Mouse (Mus musculus) forebrain, embryonic 16.5 days (tissue): ENCODE data around the gene Pa2g4. TPM values are rescaled to one million over a fixed set of nuclear protein-coding genes. Genes with fewer than 3 reads are reported as not detected.

Source experiments
- ATAC-seq: fragments of 200-750 bp; cut with Nextera tagmentation; 2 replicates; pipeline ENCODE4 v1.8.0; 2017; ENCODE audit warnings: mild to moderate bottlenecking, moderate library complexity
- H3K27ac ChIP-seq: fragments of 300-500 bp; sonication (generic); 2 replicates; pipeline ENCODE4 v1.5.1; 2014; ENCODE audit warnings: low read length, control low read depth
- H3K27me3 ChIP-seq: fragments of 300-500 bp; sonication (generic); replicated peaks from 2 replicates; pipeline ENCODE4 v1.6.1; 2014; ENCODE audit warnings: low read length; ENCODE audit not compliant: control insufficient read depth, insufficient read depth
- H3K36me3 ChIP-seq: fragments of 300-500 bp; sonication (generic); 2 replicates; pipeline ENCODE4 v1.6.1; 2014; ENCODE audit not compliant: control insufficient read depth, insufficient read depth
- H3K4me1 ChIP-seq: fragments of 300-500 bp; sonication (generic); replicated peaks from 2 replicates; pipeline ENCODE4 v1.6.1; 2014; ENCODE audit warnings: low read length; ENCODE audit not compliant: control insufficient read depth, insufficient read depth
- H3K4me2 ChIP-seq: fragments of 300-500 bp; sonication (generic); 2 replicates; pipeline ENCODE4 v1.6.1; 2014; ENCODE audit warnings: mild to moderate bottlenecking, low read length, control low read depth
- H3K4me3 ChIP-seq: fragments of 300-500 bp; sonication (generic); replicated peaks from 2 replicates; pipeline ENCODE4 v1.5.1; 2014; ENCODE audit warnings: mild to moderate bottlenecking, low read length, control low read depth
- H3K9ac ChIP-seq: fragments of 300-500 bp; sonication (generic); replicated peaks from 2 replicates; pipeline ENCODE4 v1.6.1; 2014; ENCODE audit warnings: low read depth, low read length, control low read depth
- H3K9me3 ChIP-seq: fragments of 300-500 bp; sonication (generic); 2 replicates; pipeline ENCODE4 v1.6.1; 2016; ENCODE audit warnings: low read length; ENCODE audit not compliant: control insufficient read depth
- WGBS: fragments of 180-500 bp; shearing (Covaris S2); extraction: QIAGEN DNeasy Blood & Tissue Kit; methylation state at CpG from one replicate; pipeline ENCODE4 v1.1.7; 2014; 5-methylcytosine and 5-hydroxymethylcytosine counted together
- polyA plus RNA-seq: library from polyadenylated mRNA; unstranded; fragments of >200 nt; fragmentation: Nextera tagmentation; extraction: Ambion mirVana; gene quantifications from 2 replicates; pipeline ENCODE4 v1.2.1, GENCODE M21; 2015

Pa2g4 gene
- polyA plus RNA-seq, 1 experiment from 2014 or later = 149 TPM

DNA sequence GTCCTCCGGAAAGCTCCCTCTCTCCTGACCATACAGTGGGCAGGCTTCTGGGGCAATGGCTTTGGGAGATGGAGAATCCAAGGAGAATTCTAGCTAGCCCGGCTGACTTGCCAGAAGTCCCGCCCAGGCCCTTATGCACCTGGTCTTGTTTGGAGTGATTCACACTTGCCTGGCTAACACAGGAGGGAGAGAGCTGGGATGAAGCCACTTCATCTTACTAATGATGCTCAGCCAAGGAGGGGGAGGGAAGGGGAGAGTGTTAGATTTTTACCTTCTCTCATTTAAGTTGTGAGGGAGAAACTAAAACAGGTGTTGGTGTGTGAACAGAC is 20.3 kb downstream of the Pa2g4 start:
- H3K27ac ChIP-seq = no peak overlapping the region

DNA sequence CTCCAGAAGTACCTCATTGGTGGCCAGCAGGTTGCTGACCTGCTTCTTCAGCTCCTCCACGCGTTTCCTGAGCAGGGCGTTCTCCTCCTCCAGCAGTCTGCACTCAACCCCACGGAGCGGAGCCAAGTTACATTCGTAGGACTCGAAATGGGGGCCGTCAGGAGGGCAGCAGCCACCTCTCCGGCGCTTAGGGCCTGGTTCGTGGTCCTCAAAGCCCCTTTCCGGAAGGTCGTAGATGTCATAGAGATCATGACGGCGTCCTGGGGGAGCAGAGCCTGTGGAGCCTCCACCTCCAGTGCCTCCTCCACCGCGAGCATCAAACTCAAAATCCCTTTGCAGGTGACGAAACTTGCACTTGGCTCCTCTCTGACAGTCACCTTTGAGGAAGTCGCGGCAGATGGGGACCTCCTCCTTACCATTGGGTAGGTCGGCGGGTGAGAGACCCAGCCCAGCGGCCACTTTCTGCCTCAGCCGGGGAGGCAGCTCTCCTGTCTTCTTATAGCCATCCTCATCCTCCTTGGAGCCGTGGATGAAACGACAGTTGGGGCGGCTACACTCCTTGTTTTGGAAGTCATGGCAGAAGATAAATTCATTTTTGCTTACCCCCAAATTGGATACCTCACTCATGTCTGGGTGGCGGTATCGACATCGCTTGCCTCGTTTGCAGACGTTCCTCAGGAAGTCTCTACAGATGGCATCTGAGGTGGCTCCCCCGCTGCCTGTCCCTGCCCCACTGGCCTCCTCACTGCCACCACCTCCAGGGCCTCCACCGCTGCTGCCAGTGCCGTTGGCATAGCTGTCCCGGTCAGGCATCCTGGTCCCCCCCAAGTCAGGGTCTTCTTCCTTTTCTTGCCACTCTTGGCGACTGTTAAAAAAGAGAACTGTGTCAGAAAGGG is 20.9 kb downstream of the Pa2g4 start:
- H3K9me3 ChIP-seq = no peaks in the 10 kb centered on the region
- no peak overlapping the region for H3K9ac ChIP-seq
- H3K4me3 ChIP-seq = no peak overlapping the region
- H3K36me3 ChIP-seq = peaks cover 20% of the 10 kb centered on the region
- peaks cover 13% of the 10 kb centered on the region for H3K4me1 ChIP-seq
- no peak overlapping the region for H3K4me2 ChIP-seq
- no peaks in the 10 kb centered on the region for H3K27me3 ChIP-seq
- 96% methylated on average over 37 of the region's 37 CpGs for WGBS
- H3K27ac ChIP-seq = no peak overlapping the region
- ATAC-seq = no peak

More for the DNA sequence above, 20.3 kb downstream of the Pa2g4 start:
- peaks cover 20% of the 10 kb centered on the region for H3K36me3 ChIP-seq
- no peak for ATAC-seq
- no peak overlapping the region for H3K4me2 ChIP-seq
- H3K9ac ChIP-seq = no peak overlapping the region
- no peaks in the 10 kb centered on the region for H3K27me3 ChIP-seq
- 93% methylated on average over 3 of the region's 3 CpGs for WGBS
- peaks cover 13% of the 10 kb centered on the region for H3K4me1 ChIP-seq
- H3K9me3 ChIP-seq = no peaks in the 10 kb centered on the region
- no peak overlapping the region for H3K4me3 ChIP-seq

DNA sequence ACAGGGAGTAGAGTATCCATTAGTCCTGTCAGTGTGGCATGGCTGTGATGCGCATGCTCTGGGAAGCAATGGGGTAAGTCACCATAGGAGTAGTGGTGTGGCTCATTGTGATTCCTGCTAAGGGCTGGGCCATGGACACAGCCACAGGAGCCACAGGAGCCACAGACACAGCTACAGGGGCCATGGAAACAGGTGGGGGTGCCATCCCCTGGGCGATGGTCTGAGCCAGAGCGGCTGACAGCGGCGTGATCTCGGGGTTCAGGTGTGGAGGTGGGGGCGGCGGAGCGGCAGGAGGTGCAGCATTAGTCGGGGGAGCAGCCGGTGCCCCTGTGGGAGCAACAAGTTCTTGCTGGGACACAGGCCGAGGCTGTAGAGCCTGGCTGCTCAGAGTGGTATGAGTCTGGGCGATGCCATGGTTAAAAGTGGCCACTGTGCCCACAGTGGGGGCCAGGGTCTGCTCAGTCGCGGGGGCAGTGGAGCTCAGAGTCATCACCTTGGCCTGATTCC is 21.6 kb downstream of the Pa2g4 start:
- H3K9me3 ChIP-seq = no peaks in the 10 kb centered on the region
- peaks cover 20% of the 10 kb centered on the region for H3K36me3 ChIP-seq
- H3K4me1 ChIP-seq = peaks cover 13% of the 10 kb centered on the region
- H3K4me3 ChIP-seq = no peak overlapping the region
- H3K27ac ChIP-seq = no peak overlapping the region
- ATAC-seq = no peak
- WGBS = 97% methylated on average over 15 of the region's 15 CpGs
- no peaks in the 10 kb centered on the region for H3K27me3 ChIP-seq
- no peak overlapping the region for H3K9ac ChIP-seq
- no peak overlapping the region for H3K4me2 ChIP-seq

DNA sequence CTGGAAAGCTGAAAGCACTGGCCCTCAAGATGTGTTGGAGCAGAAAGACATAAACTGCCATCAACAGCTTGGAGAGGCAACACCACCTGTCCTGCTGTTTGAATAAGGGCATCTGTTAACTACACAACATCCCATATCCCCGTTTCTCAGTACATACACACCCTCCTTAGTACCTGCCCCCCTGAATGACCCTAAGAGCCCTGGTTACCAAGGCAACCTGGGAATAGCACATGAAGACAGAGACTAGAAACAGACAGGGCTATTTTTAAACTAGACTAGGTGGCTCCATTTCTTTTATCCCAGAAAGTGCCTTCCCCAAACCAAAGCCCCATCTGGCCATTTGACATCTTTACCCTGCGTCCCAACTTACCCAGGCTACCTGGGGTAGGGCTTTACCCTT is 22.7 kb downstream of the Pa2g4 start:
- Histone ChIP-seq H3K27me3 (no peaks in the 10 kb centered on the region), H3K4me2 (no peak overlapping the region), H3K4me3 (no peak overlapping the region), H3K9ac (no peak overlapping the region), H3K36me3 (peaks cover 20% of the 10 kb centered on the region), H3K4me1 (peaks cover 13% of the 10 kb centered on the region), H3K27ac (no peak overlapping the region), H3K9me3 (no peaks in the 10 kb centered on the region)
- 78% methylated on average over 2 of the region's 2 CpGs for WGBS
- ATAC-seq = no peak

- no peak overlapping the region for H3K9ac ChIP-seq
- no peak overlapping the region for H3K4me3 ChIP-seq
- H3K36me3 ChIP-seq = peaks cover 2% of the 10 kb centered on the region
- 88% methylated on average over 1 of the region's 1 CpGs for WGBS
- peaks cover 6% of the 10 kb centered on the region; the same call in 1 of the 2 replicates for H3K4me1 ChIP-seq
- no peaks in the 10 kb centered on the region for H3K9me3 ChIP-seq
- no peaks in the 10 kb centered on the region for H3K27me3 ChIP-seq
- H3K27ac ChIP-seq = no peak overlapping the region
- no peak overlapping the region for H3K4me2 ChIP-seq
- ATAC-seq = no peak
Observed at GRCm38 (mm10) chr10:128538340-128538870, 27.4 kb downstream of the Pa2g4 start.

- no peaks in the 10 kb centered on the region for H3K9me3 ChIP-seq
- WGBS = 16% methylated on average over 18 of the region's 18 CpGs
- H3K27ac ChIP-seq = no peak overlapping the region; the same call in 1 of the 2 replicates
- peak overlapping the region; percentile 43 for H3K4me2 ChIP-seq
- H3K27me3 ChIP-seq = no peaks in the 10 kb centered on the region
- peak; percentile 93 for ATAC-seq
- H3K9ac ChIP-seq = 0 out of 2 replicates have a peak overlapping the region, but pooled peaks have one; percentile 20
- no peaks in the 10 kb centered on the region for H3K36me3 ChIP-seq
- peaks cover 6% of the 10 kb centered on the region; the same call in 1 of the 2 replicates for H3K4me1 ChIP-seq
- peak overlapping the region; percentile 22 for H3K4me3 ChIP-seq
Observed at GRCm38 (mm10) chr10:128536266-128536940, 29.4 kb downstream of the Pa2g4 start.

- Histone ChIP-seq H3K4me3 (peak overlapping the region; percentile 22), H3K9ac (0 out of 2 replicates have a peak overlapping the region, but pooled peaks have one; percentile 20), H3K4me1 (peaks cover 6% of the 10 kb centered on the region; the same call in 1 of the 2 replicates), H3K27me3 (no peaks in the 10 kb centered on the region), H3K9me3 (no peaks in the 10 kb centered on the region), H3K36me3 (no peaks in the 10 kb centered on the region), H3K4me2 (peak overlapping the region; percentile 43), H3K27ac (peak overlapping the region; percentile 26; the same call in 1 of the 2 replicates)
- WGBS = 75% methylated on average over 4 of the region's 4 CpGs
- ATAC-seq = no peak; the same call in 1 of the 2 replicates
Observed at GRCm38 (mm10) chr10:128535624-128536265, 30.0 kb downstream of the Pa2g4 start.

GRCm38 (mm10) chr10:128535206-128535605 is 30.6 kb downstream of the Pa2g4 start:
- no peak for ATAC-seq
- no peak overlapping the region for H3K4me2 ChIP-seq
- no peaks in the 10 kb centered on the region for H3K27me3 ChIP-seq
- no peak overlapping the region for H3K4me3 ChIP-seq
- WGBS = 84% methylated on average over 2 of the region's 2 CpGs
- no peak overlapping the region for H3K9ac ChIP-seq
- H3K4me1 ChIP-seq = peaks cover 6% of the 10 kb centered on the region; the same call in 1 of the 2 replicates
- no peaks in the 10 kb centered on the region for H3K9me3 ChIP-seq
- no peaks in the 10 kb centered on the region for H3K36me3 ChIP-seq
- no peak overlapping the region for H3K27ac ChIP-seq
